Mouse (Mus musculus): ENCODE measurements around the gene Zfp207.
"Not testable (repeated sequence)": the region's sequence is repeated elsewhere in the genome, so short reads cannot be mapped to it uniquely, and the experiment has no call there.

The Zfp207 gene

GRCm38 (mm10) chr11:80410377-80410776 lies 27.3 kb downstream of the Zfp207 start:
- DNase-seq (ENCODE audit: low spot score) = no peak

GRCm38 (mm10) chr11:80417085-80417484 lies 34.0 kb downstream of the Zfp207 start:
- no peak for DNase-seq (ENCODE audit: low spot score)

- DNase-seq (ENCODE audit: low spot score) = no peak
These were observed 36.7 kb downstream of the Zfp207 start for GRCm38 (mm10) chr11:80419743-80420142.

GRCm38 (mm10) chr11:80420202-80420984 lies 37.3 kb downstream of the Zfp207 start:
- DNase-seq (ENCODE audit: low spot score) = no peak

GRCm38 (mm10) chr11:80421421-80422047 lies 38.5 kb downstream of the Zfp207 start:
- no peak for DNase-seq (ENCODE audit: low spot score)

GRCm38 (mm10) chr11:80424691-80425090 lies 41.6 kb downstream of the Zfp207 start:
- no peak for DNase-seq (ENCODE audit: low spot score)

GRCm38 (mm10) chr11:80425247-80425778 lies 42.2 kb downstream of the Zfp207 start:
- no peak for DNase-seq (ENCODE audit: low spot score)

GRCm38 (mm10) chr11:80426029-80426813 lies 43.1 kb downstream of the Zfp207 start:
- DNase-seq (ENCODE audit: low spot score) = not testable (repeated sequence)

- DNase-seq (ENCODE audit: low spot score) = peak; percentile 98
These were observed 45.4 kb downstream of the Zfp207 start, which contains the start of gene Psmd11 for GRCm38 (mm10) chr11:80428381-80429008. Gene Psmd11, plus strand, starts transcription at chr11:80428615.

- DNase-seq (ENCODE audit: low spot score) = peak; percentile 34
These were observed 46.0 kb downstream of the Zfp207 start for GRCm38 (mm10) chr11:80429009-80429475.

- DNase-seq (ENCODE audit: low spot score) = no peak
These were observed 46.6 kb downstream of the Zfp207 start for GRCm38 (mm10) chr11:80429500-80430166.

- no peak for DNase-seq (ENCODE audit: low spot score)
These were observed 47.4 kb downstream of the Zfp207 start for GRCm38 (mm10) chr11:80430366-80430910.

GRCm38 (mm10) chr11:80446916-80447315 lies 63.8 kb downstream of the Zfp207 start:
- DNase-seq (ENCODE audit: low spot score) = no peak

GRCm38 (mm10) chr11:80449859-80450258 lies 66.8 kb downstream of the Zfp207 start:
- no peak for DNase-seq (ENCODE audit: low spot score)

- no peak for DNase-seq (ENCODE audit: low spot score)
These were observed 69.2 kb downstream of the Zfp207 start for GRCm38 (mm10) chr11:80452242-80452641.

GRCm38 (mm10) chr11:80453198-80453597 lies 70.1 kb downstream of the Zfp207 start:
- no peak for DNase-seq (ENCODE audit: low spot score)
